Mouse (Mus musculus) G1E (cell line): ENCODE data around the gene Gas2l2. TPM values are rescaled to one million over a fixed set of nuclear protein-coding genes. Genes with fewer than 3 reads are reported as not detected.

Experiments used
- ATAC-seq: 2 replicates; pipeline ENCODE4 v1.8.0; 2016; ENCODE audit warnings: mild to moderate bottlenecking; ENCODE audit not compliant: insufficient number of reproducible peaks, poor library complexity, low FRiP score, severe bottlenecking; ENCODE audit errors: extremely low read depth
- DNase-seq: peaks from one replicate; pipeline ENCODE4 v3.0.0; 2012; ENCODE audit warnings: low spot score
- H3K27me3 ChIP-seq: 2 replicates; pipeline ENCODE4 v1.6.1; 2012; ENCODE audit warnings: mild to moderate bottlenecking, low read length, inconsistent platforms; ENCODE audit not compliant: insufficient read depth
- H3K36me3 ChIP-seq: replicated peaks from 2 replicates; pipeline ENCODE3; 2012; ENCODE audit warnings: mild to moderate bottlenecking, inconsistent platforms
- H3K4me1 ChIP-seq: 2 replicates; pipeline ENCODE4 v1.6.1; 2012; ENCODE audit warnings: low read depth, low read length, inconsistent platforms, mixed read lengths; ENCODE audit not compliant: insufficient read depth
- H3K4me3 ChIP-seq: 2 replicates; pipeline ENCODE4 v1.5.1; 2012; ENCODE audit warnings: low read depth, mild to moderate bottlenecking, inconsistent platforms, low read length, moderate library complexity, mixed read lengths
- H3K9me3 ChIP-seq: replicated peaks from 2 replicates; pipeline ENCODE4 v1.6.1; 2012; ENCODE audit warnings: inconsistent platforms
- CTCF ChIP-seq: IDR thresholded peaks from 2 replicates; pipeline ENCODE4 v1.5.1; 2012; ENCODE audit warnings: low read depth, low read length, inconsistent platforms, mixed read lengths
- GATA1 ChIP-seq: IDR thresholded peaks from 2 replicates; pipeline ENCODE4 v1.6.1; 2012; ENCODE audit warnings: borderline replicate concordance, low read length, inconsistent platforms, mixed read lengths
- GATA2 ChIP-seq: IDR thresholded peaks from 2 replicates; pipeline ENCODE4 v1.6.1; 2012; ENCODE audit warnings: low read depth, low read length, inconsistent platforms, borderline replicate concordance
- POLR2AphosphoS5 ChIP-seq: IDR thresholded peaks from 2 replicates; pipeline ENCODE4 v1.6.1; 2012; ENCODE audit warnings: low read depth, low read length, inconsistent platforms; ENCODE audit not compliant: insufficient replicate concordance
- TAL1 ChIP-seq: conservative IDR thresholded peaks from 2 replicates; pipeline ENCODE4 v1.6.1; 2012; ENCODE audit warnings: low read depth, low read length, inconsistent platforms, mixed read lengths
- polyA plus RNA-seq: library from polyadenylated mRNA; stranded (reverse); fragments of >175 nt; gene quantifications from 2 replicates; pipeline ENCODE4 v1.2.3, GENCODE M21; 2012
- total RNA-seq, 2 experiments: library from RNA; stranded (forward) in 1 of 2; stranded (reverse) in 1 of 2; fragments of 200-1000 nt in 1 of 2; fragments of >200 nt in 1 of 2; fragmentation: Nextera tagmentation in 1 of 2; gene quantifications; 2 replicates each; pipeline ENCODE4 v1.2.3; 2014 to 2017

The Gas2l2 gene
- total and polyA plus RNA-seq, 3 experiments, result 0.05 TPM; not detected in 2

DNA sequence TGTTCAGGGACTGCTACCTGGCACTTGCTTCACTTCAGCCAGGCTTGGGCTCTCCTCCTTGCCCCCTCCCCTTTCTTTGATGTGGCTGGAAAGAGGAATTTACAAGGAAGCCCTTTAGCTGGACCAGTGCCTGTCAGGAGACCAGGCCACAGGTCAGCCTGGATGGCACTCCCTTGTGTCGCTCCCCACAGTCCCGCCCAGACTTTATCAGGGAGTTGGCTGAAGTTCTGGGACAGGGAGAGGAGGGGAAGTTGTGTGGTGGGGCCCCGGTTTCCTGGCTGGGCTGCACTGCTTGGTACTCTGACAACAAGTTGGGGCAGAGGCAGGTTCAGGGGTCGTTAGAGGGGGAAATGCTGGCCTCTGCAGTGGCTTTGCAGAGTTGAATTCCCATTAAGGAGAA lies 25.3 kb upstream of the Gas2l2 start:
- no peak for DNase-seq
- no peaks in the 10 kb centered on the region for H3K9me3 ChIP-seq
- TF ChIP-seq TAL1 (no peak), GATA1 (no peak), CTCF (no peak), GATA2 (no peak), POLR2AphosphoS5 (no peak)
- no peaks in the 10 kb centered on the region for H3K36me3 ChIP-seq
- peaks cover 34% of the 10 kb centered on the region for H3K27me3 ChIP-seq
- H3K4me1 ChIP-seq, result no peaks in the 10 kb centered on the region
- ATAC-seq, result no peak
- H3K4me3 ChIP-seq, result no peak overlapping the region

DNA sequence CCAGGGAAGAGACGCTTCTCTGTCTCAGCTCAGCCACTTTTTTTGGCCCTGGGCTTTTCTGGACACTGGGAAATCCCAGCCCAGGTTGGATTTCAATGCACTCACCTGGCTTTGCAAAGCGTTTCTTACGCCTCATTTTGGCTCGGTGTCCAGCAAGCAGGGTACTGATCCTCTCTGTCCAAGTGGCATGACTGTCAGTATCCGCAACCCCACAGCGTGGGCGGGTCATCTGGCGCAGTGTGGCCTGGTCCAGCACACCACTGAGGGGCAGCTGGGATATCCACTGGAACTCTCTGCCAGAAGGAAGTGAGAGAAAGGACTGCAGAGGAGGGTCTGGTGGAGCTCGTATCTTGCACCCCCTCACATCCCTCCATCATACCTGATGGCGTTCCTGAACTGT lies 22.0 kb upstream of the Gas2l2 start:
- no peaks in the 10 kb centered on the region for H3K36me3 ChIP-seq
- H3K4me1 ChIP-seq, result no peaks in the 10 kb centered on the region
- no peaks in the 10 kb centered on the region for H3K9me3 ChIP-seq
- H3K4me3 ChIP-seq, result no peak overlapping the region
- H3K27me3 ChIP-seq, result peaks cover 48% of the 10 kb centered on the region
- TF ChIP-seq GATA2 (no peak), GATA1 (no peak), CTCF (no peak), POLR2AphosphoS5 (no peak), TAL1 (no peak)
- ATAC-seq (no peak), DNase-seq (no peak)

DNA sequence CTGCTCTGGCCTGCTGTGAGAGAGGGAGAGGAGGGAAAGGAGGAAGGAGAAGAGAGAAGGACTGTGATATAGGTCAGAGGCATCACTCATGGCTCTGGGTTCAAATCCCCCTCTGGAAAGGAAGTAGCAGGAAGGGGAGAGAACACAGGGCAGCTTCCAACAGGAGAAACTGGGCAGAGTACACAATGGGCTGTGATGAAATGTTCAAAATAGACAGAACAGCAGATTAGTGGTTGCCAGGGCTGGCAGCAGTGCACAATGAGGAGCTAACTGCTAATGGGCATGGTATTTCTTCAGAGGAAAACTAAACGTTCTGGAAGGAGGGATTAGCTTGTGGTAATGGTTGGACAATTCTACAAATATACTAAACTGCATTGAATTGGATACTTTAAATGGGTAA lies 21.3 kb upstream of the Gas2l2 start:
- Histone ChIP-seq H3K9me3 (no peaks in the 10 kb centered on the region), H3K27me3 (peaks cover 43% of the 10 kb centered on the region), H3K4me1 (no peaks in the 10 kb centered on the region), H3K36me3 (no peaks in the 10 kb centered on the region), H3K4me3 (no peak overlapping the region)
- DNase-seq, result no peak
- no peak for TF ChIP-seq POLR2AphosphoS5
- TF ChIP-seq CTCF, result no peak
- no peak for TF ChIP-seq GATA2
- TF ChIP-seq GATA1, result no peak
- no peak for TF ChIP-seq TAL1
- ATAC-seq, result no peak

DNA sequence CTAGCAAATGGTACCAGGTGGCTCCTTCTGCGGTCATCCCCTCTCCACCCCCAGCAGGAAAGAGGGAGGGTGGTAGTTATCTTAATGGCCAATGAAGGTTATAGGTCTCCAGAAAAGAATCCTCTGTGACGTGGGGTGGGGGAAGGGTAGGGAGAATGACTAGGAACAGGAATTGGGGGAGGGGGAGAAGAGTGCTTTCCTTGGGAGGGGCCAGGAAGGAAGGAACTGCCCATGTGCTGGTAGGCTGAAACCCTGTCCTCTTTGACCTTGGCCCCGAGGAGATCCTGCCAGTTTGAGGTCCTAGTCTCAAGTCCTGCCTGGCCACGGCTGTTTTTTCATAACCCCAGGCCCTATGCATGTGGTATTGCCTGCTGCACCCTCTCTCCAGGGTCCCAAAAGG lies 20.0 kb upstream of the Gas2l2 start:
- no peak for TF ChIP-seq GATA1
- no peak for TF ChIP-seq POLR2AphosphoS5
- TF ChIP-seq TAL1, result no peak
- DNase-seq (no peak), ATAC-seq (no peak)
- Histone ChIP-seq H3K9me3 (no peaks in the 10 kb centered on the region), H3K4me1 (no peaks in the 10 kb centered on the region), H3K36me3 (no peaks in the 10 kb centered on the region), H3K27me3 (peaks cover 46% of the 10 kb centered on the region), H3K4me3 (no peak overlapping the region)

- TF ChIP-seq TAL1 (no peak), CTCF (no peak), GATA1 (no peak), POLR2AphosphoS5 (no peak), GATA2 (no peak)
- Histone ChIP-seq H3K4me1 (no peaks in the 10 kb centered on the region), H3K9me3 (no peaks in the 10 kb centered on the region), H3K36me3 (no peaks in the 10 kb centered on the region), H3K27me3 (peaks cover 46% of the 10 kb centered on the region), H3K4me3 (no peak overlapping the region)
- DNase-seq, result no peak
- no peak for ATAC-seq
These were observed 19.6 kb upstream of the Gas2l2 start for GRCm38 (mm10) chr11:83448927-83449236.

- H3K9me3 ChIP-seq, result no peaks in the 10 kb centered on the region
- ATAC-seq, result no peak
- DNase-seq, result no peak
- no peaks in the 10 kb centered on the region for H3K4me1 ChIP-seq
- no peak overlapping the region for H3K4me3 ChIP-seq
- H3K27me3 ChIP-seq, result peaks cover 46% of the 10 kb centered on the region
- no peak for TF ChIP-seq CTCF
- no peak for TF ChIP-seq GATA1
- TF ChIP-seq GATA2, result no peak
- no peak for TF ChIP-seq TAL1
- no peak for TF ChIP-seq POLR2AphosphoS5
- no peaks in the 10 kb centered on the region for H3K36me3 ChIP-seq
These were observed 19.0 kb upstream of the Gas2l2 start for GRCm38 (mm10) chr11:83448021-83448926.
